Mouse (Mus musculus) C2C12 (cell line): Measurements from ENCODE around the gene Nfia. TPM values are rescaled to one million over a fixed set of nuclear protein-coding genes. Genes with fewer than 3 reads are reported as not detected.

ENCODE experiments used
- H3K27me3 ChIP-seq: one replicate; pipeline ENCODE4 v1.6.1; 2011; ENCODE audit not compliant: control insufficient read depth, insufficient read depth, insufficient read length
- H3K36me3 ChIP-seq: one replicate; pipeline ENCODE4 v1.6.1; 2011; ENCODE audit not compliant: control insufficient read depth, insufficient read depth
- H3K4me3 ChIP-seq: one replicate; pipeline ENCODE4 v1.5.1; 2011; ENCODE audit warnings: mild to moderate bottlenecking, control low read depth; ENCODE audit not compliant: poor library complexity, insufficient read depth, severe bottlenecking
- H3K79me2 ChIP-seq: one replicate; pipeline ENCODE4 v1.6.1; 2011; ENCODE audit not compliant: control insufficient read depth, insufficient read depth
- H3K79me3 ChIP-seq: one replicate; pipeline ENCODE4 v1.6.1; 2011; ENCODE audit warnings: low read depth, control low read depth
- H3ac ChIP-seq: one replicate; pipeline ENCODE3; 2011; ENCODE audit warnings: low read depth; ENCODE audit not compliant: control insufficient read depth, insufficient read length
- CEBPB ChIP-seq: IDR thresholded peaks from one replicate; pipeline ENCODE4 v1.6.1; 2011; ENCODE audit warnings: low read depth, mild to moderate bottlenecking, control low read depth, moderate library complexity
- CTCF ChIP-seq: IDR thresholded peaks from one replicate; pipeline ENCODE4 v1.5.1; 2011; ENCODE audit not compliant: control insufficient read depth, insufficient read depth, insufficient read length
- FOSL1 ChIP-seq: IDR thresholded peaks from one replicate; pipeline ENCODE4 v1.8.0; 2011; ENCODE audit warnings: mild to moderate bottlenecking, low read length; ENCODE audit not compliant: poor library complexity, insufficient read depth, severe bottlenecking
- MAX ChIP-seq: IDR thresholded peaks from one replicate; pipeline ENCODE4 v1.6.1; 2011; ENCODE audit warnings: mild to moderate bottlenecking, control low read depth
- MYOD1 ChIP-seq: IDR thresholded peaks from one replicate; pipeline ENCODE4 v1.6.1; 2011; ENCODE audit warnings: low read depth; ENCODE audit not compliant: control insufficient read depth, insufficient read length
- MYOG ChIP-seq: IDR thresholded peaks from one replicate; pipeline ENCODE4 v1.6.1; 2011; ENCODE audit not compliant: control insufficient read depth, insufficient read length; ENCODE audit errors: extremely low read depth
- USF1 ChIP-seq: IDR thresholded peaks from one replicate; pipeline ENCODE4 v1.6.1; 2011; ENCODE audit warnings: low read depth, mild to moderate bottlenecking, control low read depth, moderate library complexity
- polyA plus RNA-seq: library from polyadenylated mRNA; unstranded; fragments of >200 nt; fragmentation: generic; extraction: Trizol; gene quantifications from one replicate; pipeline ENCODE4 v1.2.1, GENCODE M21; 2012; ENCODE audit warnings: missing spikeins

Nfia gene
- polyA plus RNA-seq, 1 experiment = 0.33 TPM

GRCm38 (mm10) chr4:98090586-98090985 lies 318.1 kb downstream of the Nfia start:
- H3K36me3 ChIP-seq = no peaks in the 10 kb centered on the region
- no peak overlapping the region for H3ac ChIP-seq
- H3K79me2 ChIP-seq = no peaks in the 10 kb centered on the region
- no peaks in the 10 kb centered on the region for H3K27me3 ChIP-seq
- TF ChIP-seq MYOG (no peak), CEBPB (no peak), CTCF (no peak)
- no peak overlapping the region for H3K4me3 ChIP-seq
- H3K79me3 ChIP-seq = no peaks in the 10 kb centered on the region

DNA sequence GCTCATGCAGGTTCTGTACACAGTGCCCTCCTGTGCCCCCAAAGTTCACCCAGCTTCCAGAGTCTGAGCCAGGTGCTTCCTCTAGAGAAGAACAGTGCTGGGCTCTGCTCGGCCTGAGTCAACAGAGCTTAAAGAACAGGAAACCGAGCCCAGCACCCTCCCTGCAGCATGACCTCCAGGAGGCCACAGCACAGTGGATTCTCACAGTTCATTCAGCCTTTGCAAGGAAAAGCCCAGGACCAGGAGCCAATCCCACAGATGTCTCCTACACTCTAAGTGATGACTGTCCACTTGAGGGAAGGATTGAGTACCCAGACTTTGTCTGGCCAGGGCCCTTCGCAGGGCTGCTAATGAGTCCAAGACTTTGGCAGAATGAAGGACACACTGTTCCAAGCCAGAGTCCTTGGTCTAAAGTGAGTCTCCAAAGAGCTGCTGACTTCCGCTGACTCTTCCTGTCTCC lies 318.9 kb downstream of the Nfia start:
- Histone ChIP-seq H3K79me3 (no peaks in the 10 kb centered on the region), H3K79me2 (no peaks in the 10 kb centered on the region), H3K36me3 (no peaks in the 10 kb centered on the region), H3K4me3 (no peak overlapping the region), H3K27me3 (no peaks in the 10 kb centered on the region), H3ac (no peak overlapping the region)
- no peak for TF ChIP-seq CEBPB
- no peak for TF ChIP-seq MYOD1
- TF ChIP-seq FOSL1 = no peak
- no peak for TF ChIP-seq MAX
- no peak for TF ChIP-seq USF1
- no peak for TF ChIP-seq CTCF
- TF ChIP-seq MYOG = no peak

DNA sequence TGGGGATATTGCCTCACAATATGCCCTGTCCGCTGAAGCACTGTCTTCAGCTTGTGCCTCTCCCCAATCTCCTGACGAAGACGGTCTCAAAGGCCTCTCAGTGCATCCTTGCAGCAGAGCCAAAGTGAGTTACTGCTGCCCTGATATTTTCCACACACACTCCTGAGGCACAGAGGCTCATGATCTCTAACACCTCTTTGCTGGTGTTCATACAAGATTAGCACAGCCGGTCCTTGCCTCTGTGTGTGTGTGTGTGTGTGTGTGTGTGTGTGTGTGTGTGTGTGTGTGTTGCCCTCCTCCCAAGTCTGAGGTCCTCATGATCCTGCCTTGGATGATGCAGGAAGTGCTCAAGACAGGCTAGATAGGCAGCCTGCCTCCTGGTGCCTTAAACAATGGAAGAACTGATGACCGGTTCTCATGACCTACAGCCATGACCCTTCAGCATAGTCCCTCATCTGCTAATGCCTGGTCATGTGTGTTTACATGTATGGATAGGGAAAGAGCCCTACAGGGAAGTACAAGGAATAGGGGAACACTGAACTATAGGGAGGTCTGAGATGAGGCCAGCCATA lies 319.5 kb downstream of the Nfia start:
- no peaks in the 10 kb centered on the region for H3K79me3 ChIP-seq
- H3K4me3 ChIP-seq = no peak overlapping the region
- no peaks in the 10 kb centered on the region for H3K79me2 ChIP-seq
- no peaks in the 10 kb centered on the region for H3K27me3 ChIP-seq
- TF ChIP-seq MYOG = no peak
- H3K36me3 ChIP-seq = no peaks in the 10 kb centered on the region
- no peak overlapping the region for H3ac ChIP-seq

- H3K79me3 ChIP-seq = no peaks in the 10 kb centered on the region
- no peak overlapping the region for H3ac ChIP-seq
- H3K27me3 ChIP-seq = no peaks in the 10 kb centered on the region
- no peaks in the 10 kb centered on the region for H3K36me3 ChIP-seq
- H3K4me3 ChIP-seq = no peak overlapping the region
- TF ChIP-seq USF1 (no peak), MYOG (no peak)
- no peaks in the 10 kb centered on the region for H3K79me2 ChIP-seq
Observed at GRCm38 (mm10) chr4:98094112-98094805, 321.7 kb downstream of the Nfia start.

DNA sequence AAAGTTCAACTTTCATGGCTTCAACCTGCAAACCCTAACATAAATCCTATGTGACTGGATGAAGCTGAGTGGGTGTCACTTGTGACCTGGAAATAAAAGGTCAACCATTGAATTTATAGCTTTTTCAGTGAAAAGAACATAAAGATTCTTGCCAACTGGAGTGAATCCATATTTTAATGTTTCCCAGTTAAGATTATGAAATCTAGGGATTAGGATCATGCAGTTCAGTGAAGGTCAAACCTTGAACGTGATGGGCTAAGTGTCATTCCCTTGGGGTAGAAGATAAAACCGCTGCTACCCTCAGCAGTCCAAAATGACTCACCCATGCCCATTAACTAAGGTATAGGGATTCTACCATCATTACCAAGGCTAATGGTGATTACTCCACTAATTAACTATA lies 322.5 kb downstream of the Nfia start:
- H3K4me3 ChIP-seq = no peak overlapping the region
- H3K79me3 ChIP-seq = no peaks in the 10 kb centered on the region
- no peak for TF ChIP-seq CTCF
- no peak for TF ChIP-seq USF1
- TF ChIP-seq CEBPB = no peak
- no peak for TF ChIP-seq MYOG
- TF ChIP-seq MAX = no peak
- TF ChIP-seq MYOD1 = no peak
- TF ChIP-seq FOSL1 = no peak
- no peaks in the 10 kb centered on the region for H3K79me2 ChIP-seq
- H3ac ChIP-seq = no peak overlapping the region
- no peaks in the 10 kb centered on the region for H3K27me3 ChIP-seq
- no peaks in the 10 kb centered on the region for H3K36me3 ChIP-seq

DNA sequence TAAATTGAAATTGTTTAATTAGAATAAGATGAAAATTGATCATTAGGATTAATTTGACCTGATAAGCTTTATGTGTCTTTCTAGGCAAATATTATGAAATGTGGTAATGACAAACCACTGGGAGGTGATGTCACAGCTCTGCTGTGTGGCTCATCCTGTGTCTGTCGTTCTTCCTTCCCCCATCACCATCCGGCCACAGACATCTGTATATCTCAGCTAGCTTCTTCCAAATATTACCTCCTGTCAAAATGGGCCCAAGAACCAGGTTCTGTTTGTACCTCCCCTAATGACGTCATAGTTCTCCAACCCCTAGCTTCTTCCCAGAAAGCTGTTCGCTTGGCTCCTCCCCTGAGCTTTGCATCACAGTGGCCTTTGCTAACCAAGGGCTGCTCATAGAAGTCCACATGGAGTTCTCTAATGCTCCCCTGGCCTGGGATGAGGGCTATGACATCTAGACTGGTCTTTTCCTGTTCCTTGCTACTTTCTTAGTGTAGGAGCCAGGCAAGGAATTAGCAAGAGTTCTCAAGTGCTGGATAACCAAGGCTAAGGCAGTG lies 324.6 kb downstream of the Nfia start:
- Histone ChIP-seq H3K4me3 (no peak overlapping the region), H3K27me3 (no peaks in the 10 kb centered on the region), H3K79me2 (no peaks in the 10 kb centered on the region), H3K79me3 (no peaks in the 10 kb centered on the region), H3ac (no peak overlapping the region), H3K36me3 (no peaks in the 10 kb centered on the region)
- TF ChIP-seq CTCF = no peak
- TF ChIP-seq MAX = no peak
- no peak for TF ChIP-seq CEBPB
- no peak for TF ChIP-seq MYOD1
- no peak for TF ChIP-seq FOSL1
- TF ChIP-seq USF1 = no peak
- no peak for TF ChIP-seq MYOG
